Mouse (Mus musculus) stomach, embryonic 14.5 days (tissue): ENCODE data around the gene Ank3. TPM values are rescaled to one million over a fixed set of nuclear protein-coding genes. Genes with fewer than 3 reads are reported as not detected.

ENCODE experiments used
- ATAC-seq: fragments of 200-750 bp; cut with Nextera tagmentation; 2 replicates; pipeline ENCODE4 v1.8.0; 2017; ENCODE audit warnings: low read depth, moderate TSS enrichment; ENCODE audit not compliant: insufficient number of reproducible peaks, insufficient read depth, low FRiP score
- H3K27ac ChIP-seq: fragments of 300-500 bp; sonication (generic); 2 replicates; pipeline ENCODE4 v1.5.1; 2014; ENCODE audit warnings: mild to moderate bottlenecking, low read length, moderate library complexity, mixed read lengths
- H3K27me3 ChIP-seq: fragments of 300-500 bp; sonication (generic); 2 replicates; pipeline ENCODE4 v1.6.1; 2014; ENCODE audit warnings: low read length, control low read depth, mixed read lengths; ENCODE audit not compliant: control insufficient read depth, insufficient read depth
- H3K36me3 ChIP-seq: fragments of 300-500 bp; sonication (generic); 2 replicates; pipeline ENCODE4 v1.6.1; 2014; ENCODE audit warnings: mild to moderate bottlenecking, control low read depth, low read length, moderate library complexity, mixed read lengths; ENCODE audit not compliant: control insufficient read depth, insufficient read depth
- H3K4me1 ChIP-seq: fragments of 300-500 bp; sonication (generic); 2 replicates; pipeline ENCODE4 v1.6.1; 2014; ENCODE audit warnings: low read length, control low read depth, mixed read lengths; ENCODE audit not compliant: control insufficient read depth, insufficient read depth
- H3K4me2 ChIP-seq: fragments of 300-500 bp; sonication (generic); replicated peaks from 2 replicates; pipeline ENCODE4 v1.6.1; 2014; ENCODE audit warnings: low read depth, low read length, control low read depth
- H3K4me3 ChIP-seq: fragments of 300-500 bp; sonication (generic); 2 replicates; pipeline ENCODE4 v1.5.1; 2014; ENCODE audit warnings: low read depth, low read length, control low read depth
- H3K9ac ChIP-seq: fragments of 300-500 bp; sonication (generic); replicated peaks from 2 replicates; pipeline ENCODE4 v1.6.1; 2014; ENCODE audit warnings: low read depth, mild to moderate bottlenecking, control low read depth, low read length, moderate library complexity, mixed read lengths
- H3K9me3 ChIP-seq: fragments of 300-500 bp; sonication (generic); 2 replicates; pipeline ENCODE4 v1.6.1; 2016; ENCODE audit warnings: low read depth, low read length, control low read depth; ENCODE audit not compliant: control insufficient read depth
- WGBS: fragments of 180-500 bp; shearing (Covaris S2); extraction: QIAGEN DNeasy Blood & Tissue Kit; methylation state at CpG from one replicate; pipeline ENCODE4 v1.1.7; 2014; 5-methylcytosine and 5-hydroxymethylcytosine counted together
- polyA plus RNA-seq: library from polyadenylated mRNA; unstranded; fragments of >200 nt; fragmentation: Nextera tagmentation; extraction: Ambion mirVana; gene quantifications from 2 replicates; pipeline ENCODE4 v1.2.1, GENCODE M21; 2014

Ank3 gene
- polyA plus RNA-seq, 1 experiment from 2014 or later = 46.1 TPM

DNA sequence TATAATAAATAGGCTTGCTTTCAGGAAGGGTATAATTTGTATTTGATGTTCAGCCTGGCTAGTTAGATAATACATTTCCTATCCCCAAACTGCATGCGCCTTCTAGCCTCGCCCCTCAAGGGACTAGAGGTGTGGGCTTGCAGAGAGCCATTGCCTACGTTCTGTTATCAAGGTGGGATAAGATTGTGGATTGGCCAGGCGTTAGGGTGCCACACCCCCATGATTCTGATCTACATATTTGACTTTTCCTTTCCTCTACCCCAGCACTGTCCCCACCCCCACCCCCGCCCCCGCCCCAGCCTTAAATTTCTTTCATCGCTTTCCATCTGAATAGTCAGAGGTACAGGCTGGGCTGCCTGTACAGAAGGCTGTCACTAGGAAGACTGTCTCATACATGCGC, 11.8 kb upstream of the Ank3 start:
- 66% methylated on average over 8 of the region's 8 CpGs for WGBS
- no peak for ATAC-seq

DNA sequence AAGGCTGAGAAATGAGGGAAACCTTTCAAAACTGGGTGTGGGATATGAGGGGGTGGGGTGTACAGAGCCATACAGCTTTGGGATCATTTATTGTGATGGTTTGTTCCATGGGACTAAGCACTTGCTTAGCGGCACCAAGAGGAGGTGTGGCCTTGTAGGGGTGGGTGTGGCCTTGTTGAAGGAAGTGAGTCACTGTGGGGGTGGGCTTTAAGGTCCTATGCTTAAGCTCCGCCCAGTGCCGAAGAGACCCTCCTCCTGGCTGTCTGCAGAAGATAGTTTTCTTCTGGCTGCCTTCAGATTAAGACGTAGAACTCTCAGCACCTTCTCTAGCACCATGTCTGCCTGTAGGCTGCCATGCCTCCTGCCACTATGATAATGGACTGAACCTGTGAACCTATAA, 9.1 kb upstream of the Ank3 start:
- Histone ChIP-seq H3K9ac (no peak overlapping the region), H3K27ac (no peak overlapping the region), H3K4me2 (no peak overlapping the region), H3K36me3 (no peaks in the 10 kb centered on the region), H3K9me3 (no peaks in the 10 kb centered on the region), H3K4me1 (no peaks in the 10 kb centered on the region), H3K4me3 (no peak overlapping the region), H3K27me3 (no peaks in the 10 kb centered on the region)
- no peak for ATAC-seq
- 85% methylated on average over 4 of the region's 4 CpGs for WGBS

More for the DNA sequence above, 11.8 kb upstream of the Ank3 start:
- H3K9ac ChIP-seq = no peak overlapping the region
- no peak overlapping the region for H3K27ac ChIP-seq
- no peak overlapping the region for H3K4me3 ChIP-seq
- H3K9me3 ChIP-seq = no peaks in the 10 kb centered on the region
- no peaks in the 10 kb centered on the region for H3K4me1 ChIP-seq
- H3K27me3 ChIP-seq = no peaks in the 10 kb centered on the region
- H3K4me2 ChIP-seq = no peak overlapping the region
- no peaks in the 10 kb centered on the region for H3K36me3 ChIP-seq

DNA sequence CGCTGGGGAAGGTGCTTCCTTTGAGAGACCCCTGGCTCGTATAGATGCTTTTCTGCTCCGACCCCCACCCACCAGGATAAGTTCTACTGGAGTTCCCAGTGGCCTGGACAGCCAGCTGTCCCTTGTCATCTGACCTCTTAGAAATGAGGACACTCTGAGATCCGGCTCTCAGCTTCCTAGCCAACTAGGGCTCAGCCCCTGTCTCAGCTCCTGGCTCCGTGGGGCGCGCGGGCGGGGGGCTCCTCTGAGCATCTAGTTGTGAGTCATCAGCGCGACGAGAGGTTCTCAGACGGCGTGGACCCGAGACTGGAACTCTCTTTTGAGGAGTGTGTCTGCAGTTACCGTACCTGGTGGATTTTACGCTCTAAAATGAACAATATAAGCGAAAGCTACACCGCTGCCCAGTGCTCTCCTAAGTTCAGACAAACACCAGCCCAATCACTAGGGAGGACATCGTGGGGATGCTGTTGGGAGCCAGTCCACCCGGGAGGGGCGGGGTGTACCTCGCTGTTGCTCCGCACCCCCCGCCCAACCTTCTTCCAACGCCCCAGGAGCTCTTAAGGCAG, 293 bp upstream of the Ank3 start:
- Histone ChIP-seq H3K4me1 (0 out of 2 replicates have a peak, but pooled peaks cover 6% of the 10 kb centered on the region), H3K27ac (no peak overlapping the region), H3K9ac (peak overlapping the region; percentile 39), H3K27me3 (0 out of 2 replicates have a peak, but pooled peaks cover 3% of the 10 kb centered on the region), H3K36me3 (no peaks in the 10 kb centered on the region), H3K4me3 (peak overlapping the region; percentile 71), H3K9me3 (no peaks in the 10 kb centered on the region), H3K4me2 (peak overlapping the region; percentile 100)
- ATAC-seq = peak; percentile 11
- WGBS = 2% methylated on average over 26 of the region's 26 CpGs

DNA sequence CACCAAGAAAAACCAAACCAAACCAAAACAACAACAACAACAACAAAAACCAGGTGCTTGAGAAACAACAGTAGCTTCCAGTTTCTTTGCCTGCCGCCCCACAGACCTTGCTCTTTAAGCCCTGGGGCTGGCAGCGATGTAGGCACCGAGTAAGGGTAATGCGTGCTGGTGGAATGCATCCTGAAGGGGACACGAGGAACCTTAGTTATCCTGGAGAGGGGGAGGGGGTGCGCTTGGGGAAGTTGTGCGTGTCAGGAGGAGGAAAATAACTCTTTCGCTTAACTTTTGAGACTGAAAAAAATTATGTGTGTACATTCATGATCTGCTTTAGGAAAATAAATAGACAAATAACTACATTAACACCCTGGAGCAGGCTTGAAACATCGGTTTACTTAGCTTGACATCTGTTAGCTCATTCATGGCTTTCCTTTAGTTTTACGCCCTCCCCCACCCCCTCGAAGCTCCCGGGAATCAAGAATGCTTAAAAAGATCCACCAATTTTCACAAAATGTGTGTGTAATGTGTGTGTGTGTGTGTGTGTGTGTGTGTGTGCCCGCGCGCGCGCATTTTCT, 1.3 kb downstream of the Ank3 start:
- no peak for ATAC-seq
- H3K27me3 ChIP-seq = 0 out of 2 replicates have a peak, but pooled peaks cover 3% of the 10 kb centered on the region
- 4% methylated on average over 17 of the region's 17 CpGs for WGBS

DNA sequence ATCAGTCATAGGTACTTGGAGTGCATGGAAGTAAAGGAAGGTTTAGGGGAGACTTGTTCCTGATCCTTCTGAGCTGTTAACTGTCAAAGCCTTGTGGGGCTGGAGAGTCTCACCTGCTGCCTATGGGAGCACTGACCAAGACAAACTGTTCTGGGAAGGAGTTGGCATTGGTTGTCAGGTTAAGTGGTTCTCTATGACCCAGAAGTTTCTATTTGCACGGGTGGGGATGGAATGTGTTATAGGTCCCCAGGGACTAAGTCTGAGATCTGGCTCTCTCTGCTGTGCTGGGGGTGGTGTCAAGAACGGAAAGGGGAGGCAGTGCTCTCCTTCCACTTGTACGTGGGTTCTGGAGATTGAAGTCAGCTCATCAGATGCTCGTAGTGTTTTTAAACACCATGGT, 6.9 kb downstream of the Ank3 start:
- 69% methylated on average over 4 of the region's 4 CpGs for WGBS
- H3K27ac ChIP-seq = no peak overlapping the region
- H3K4me2 ChIP-seq = no peak overlapping the region
- no peaks in the 10 kb centered on the region for H3K27me3 ChIP-seq
- H3K9me3 ChIP-seq = no peaks in the 10 kb centered on the region
- no peak for ATAC-seq
- no peak overlapping the region for H3K4me3 ChIP-seq
- no peaks in the 10 kb centered on the region for H3K4me1 ChIP-seq
- no peaks in the 10 kb centered on the region for H3K36me3 ChIP-seq
- no peak overlapping the region for H3K9ac ChIP-seq

More for the DNA sequence above, 1.3 kb downstream of the Ank3 start:
- H3K4me1 ChIP-seq = 0 out of 2 replicates have a peak, but pooled peaks cover 6% of the 10 kb centered on the region
- H3K4me3 ChIP-seq = peak overlapping the region; percentile 71
- no peak overlapping the region for H3K27ac ChIP-seq
- H3K9ac ChIP-seq = no peak overlapping the region
- peak overlapping the region; percentile 100 for H3K4me2 ChIP-seq
- no peaks in the 10 kb centered on the region for H3K36me3 ChIP-seq
- no peaks in the 10 kb centered on the region for H3K9me3 ChIP-seq

DNA sequence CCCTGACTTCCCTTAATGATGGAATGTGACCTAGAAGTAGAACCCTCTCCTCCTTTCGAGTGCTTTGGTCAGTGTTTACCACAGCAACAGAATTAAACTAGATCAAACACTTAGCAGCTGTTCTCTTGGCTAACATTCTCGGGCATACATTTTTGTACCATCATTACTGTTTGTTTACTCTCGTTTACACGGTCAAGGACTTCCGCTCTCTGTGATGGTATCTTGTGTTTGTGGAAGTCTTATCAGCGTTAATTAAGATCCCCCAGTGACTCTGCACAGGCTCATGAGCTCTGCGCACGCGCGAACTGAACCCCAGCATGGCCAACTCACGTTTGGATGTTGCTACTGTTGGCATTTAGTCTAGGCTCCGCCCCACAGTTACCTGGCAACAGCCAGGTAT, 16.3 kb downstream of the Ank3 start:
- WGBS = 50% methylated on average over 12 of the region's 12 CpGs
- H3K9ac ChIP-seq = no peak overlapping the region
- H3K9me3 ChIP-seq = no peaks in the 10 kb centered on the region
- H3K27me3 ChIP-seq = no peaks in the 10 kb centered on the region
- H3K27ac ChIP-seq = no peak overlapping the region
- ATAC-seq = no peak
- H3K4me3 ChIP-seq = no peak overlapping the region
- H3K4me2 ChIP-seq = no peak overlapping the region
- H3K4me1 ChIP-seq = no peaks in the 10 kb centered on the region
- H3K36me3 ChIP-seq = no peaks in the 10 kb centered on the region

DNA sequence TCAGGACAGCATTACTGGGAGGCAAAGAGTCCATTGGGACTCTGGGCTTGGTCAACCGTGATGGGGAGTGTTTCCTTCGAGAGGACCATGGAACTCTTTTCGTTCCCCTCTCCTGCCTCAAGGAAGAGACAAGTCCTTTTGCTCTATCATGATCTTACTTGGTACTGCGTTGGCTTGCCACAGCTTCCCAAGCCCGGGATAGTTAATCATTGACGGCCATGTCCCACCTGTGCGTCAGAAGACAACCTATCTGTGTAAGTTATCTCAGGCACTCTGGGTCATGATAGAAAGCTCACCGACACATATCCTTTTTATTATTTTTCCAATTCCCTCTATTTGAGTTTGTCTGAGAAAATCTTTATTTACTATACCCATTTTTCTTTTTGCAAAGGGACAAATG, 20.1 kb downstream of the Ank3 start:
- no peak overlapping the region for H3K9ac ChIP-seq
- ATAC-seq = no peak
- no peak overlapping the region for H3K4me3 ChIP-seq
- no peak overlapping the region for H3K4me2 ChIP-seq
- 73% methylated on average over 8 of the region's 8 CpGs for WGBS
- H3K4me1 ChIP-seq = no peaks in the 10 kb centered on the region
- no peaks in the 10 kb centered on the region for H3K27me3 ChIP-seq
- no peaks in the 10 kb centered on the region for H3K36me3 ChIP-seq
- no peak overlapping the region for H3K27ac ChIP-seq
- H3K9me3 ChIP-seq = no peaks in the 10 kb centered on the region

DNA sequence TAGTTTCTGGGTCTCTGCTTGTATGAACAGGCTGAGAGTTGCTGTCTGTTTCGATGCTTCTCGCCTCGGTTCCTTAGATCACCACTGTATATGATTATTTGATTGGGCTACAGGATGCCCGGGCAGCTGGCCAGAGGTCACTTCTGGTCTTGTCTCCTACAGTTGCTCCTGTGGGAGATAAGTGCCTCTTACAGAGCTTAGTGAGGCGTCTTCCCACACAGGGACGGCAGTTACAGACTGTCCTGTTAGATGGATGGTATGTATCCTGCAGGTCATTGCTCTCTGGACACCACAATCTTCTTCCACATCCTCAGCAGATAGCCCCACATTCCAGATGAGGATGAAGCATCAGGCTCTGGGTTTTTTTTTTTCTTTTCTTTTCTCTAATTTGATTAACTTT, 21.7 kb downstream of the Ank3 start:
- Histone ChIP-seq H3K4me2 (no peak overlapping the region), H3K9me3 (no peaks in the 10 kb centered on the region), H3K4me1 (no peaks in the 10 kb centered on the region), H3K27me3 (no peaks in the 10 kb centered on the region), H3K4me3 (no peak overlapping the region), H3K36me3 (no peaks in the 10 kb centered on the region), H3K27ac (no peak overlapping the region), H3K9ac (no peak overlapping the region)
- WGBS = 64% methylated on average over 6 of the region's 6 CpGs
- ATAC-seq = no peak

DNA sequence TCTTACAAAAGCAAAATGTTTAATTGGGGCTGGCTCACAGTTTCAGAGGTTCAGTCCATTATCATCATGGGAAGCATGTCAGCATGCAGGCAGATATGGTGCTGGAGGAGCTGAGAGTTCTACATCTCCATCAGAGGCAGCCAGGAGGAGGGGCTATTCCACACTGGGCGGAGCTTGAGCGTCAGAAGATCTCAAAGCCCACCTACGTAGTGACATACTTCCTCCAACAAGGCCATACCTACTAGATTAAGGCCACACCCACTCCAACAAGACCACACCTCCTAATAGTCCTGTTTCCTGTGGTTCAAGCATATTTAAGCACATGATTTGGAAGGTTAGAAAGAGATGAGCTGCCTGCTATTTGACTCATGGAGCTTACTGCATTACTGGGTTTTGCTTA, 25.5 kb downstream of the Ank3 start:
- Histone ChIP-seq H3K4me1 (no peaks in the 10 kb centered on the region), H3K9me3 (no peaks in the 10 kb centered on the region), H3K27ac (no peak overlapping the region), H3K4me3 (no peak overlapping the region), H3K4me2 (no peak overlapping the region), H3K9ac (no peak overlapping the region), H3K27me3 (no peaks in the 10 kb centered on the region), H3K36me3 (no peaks in the 10 kb centered on the region)
- WGBS = 88% methylated on average over 3 of the region's 3 CpGs
- no peak for ATAC-seq
